Mouse (Mus musculus) MN1 (cell line): ENCODE data around the gene Faap100.
"Not testable (repeated sequence)": the region's sequence is repeated elsewhere in the genome, so short reads cannot be mapped to it uniquely, and the experiment has no call there.

ENCODE experiments used
- DNase-seq: peaks from one replicate; pipeline ENCODE4 v3.0.0-alpha.2; 2016; ENCODE audit warnings: low spot score

Gene Faap100

DNA sequence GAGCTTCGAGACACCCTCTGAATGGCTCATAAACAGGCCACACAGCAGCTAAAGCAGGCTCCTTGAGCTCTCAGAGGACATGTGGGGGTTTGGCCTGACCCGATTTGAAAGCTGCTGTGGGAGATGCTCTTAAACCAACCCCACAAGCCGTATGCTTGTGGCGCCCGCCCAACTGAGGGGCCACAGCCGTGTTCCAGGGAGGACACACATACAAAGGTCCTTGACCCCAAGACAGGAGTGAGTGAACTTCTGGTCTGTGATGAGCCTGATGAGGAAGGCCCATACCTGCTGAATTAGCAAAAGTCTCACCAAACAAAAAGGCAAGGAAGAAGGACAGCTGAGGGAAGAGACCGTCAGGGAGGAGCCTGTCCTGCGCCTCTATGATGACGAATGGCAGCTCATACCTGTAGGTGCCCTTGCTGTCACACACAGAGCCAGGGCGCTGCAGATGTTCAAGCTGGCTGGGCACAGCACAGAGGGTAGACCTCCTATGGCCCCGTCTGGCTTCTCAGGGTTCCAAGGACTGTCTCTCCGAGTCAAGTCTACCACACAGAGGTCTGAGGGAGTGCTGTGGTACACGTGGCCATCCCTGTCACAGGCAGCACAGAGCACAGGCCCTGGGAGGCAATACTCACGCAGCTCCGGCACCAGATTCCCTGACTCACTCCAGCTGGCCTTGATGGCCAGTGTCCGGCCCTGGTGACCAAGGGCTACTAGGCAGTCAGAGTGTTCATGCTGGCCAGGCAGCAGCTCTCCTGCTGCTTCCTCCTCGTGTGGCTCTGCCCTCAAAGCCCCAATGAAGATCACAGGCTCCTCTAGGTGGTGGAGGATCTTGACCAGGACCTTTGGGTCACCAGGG is 2.0 kb downstream of the Faap100 start:
- peak; percentile 53 for DNase-seq

DNA sequence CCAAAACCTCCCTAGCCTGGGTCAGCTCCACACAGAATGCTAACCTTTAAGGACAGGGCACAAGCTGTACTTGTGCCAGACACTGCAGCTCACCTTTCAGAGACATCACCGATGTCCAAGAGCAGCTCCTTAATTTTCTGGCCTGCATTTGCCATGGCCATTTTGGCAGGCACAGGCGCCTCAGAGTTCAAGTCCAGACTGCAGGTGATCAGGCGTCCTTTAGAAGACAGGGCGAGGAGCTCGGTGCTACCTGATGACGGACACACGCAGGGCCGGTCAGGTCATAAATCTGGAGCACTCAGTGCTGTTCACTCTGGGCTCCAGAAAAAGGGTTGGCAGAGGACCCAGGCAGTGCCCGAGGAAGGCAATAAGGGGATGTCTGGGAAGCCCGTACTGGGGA is 3.2 kb downstream of the Faap100 start:
- no peak for DNase-seq

DNA sequence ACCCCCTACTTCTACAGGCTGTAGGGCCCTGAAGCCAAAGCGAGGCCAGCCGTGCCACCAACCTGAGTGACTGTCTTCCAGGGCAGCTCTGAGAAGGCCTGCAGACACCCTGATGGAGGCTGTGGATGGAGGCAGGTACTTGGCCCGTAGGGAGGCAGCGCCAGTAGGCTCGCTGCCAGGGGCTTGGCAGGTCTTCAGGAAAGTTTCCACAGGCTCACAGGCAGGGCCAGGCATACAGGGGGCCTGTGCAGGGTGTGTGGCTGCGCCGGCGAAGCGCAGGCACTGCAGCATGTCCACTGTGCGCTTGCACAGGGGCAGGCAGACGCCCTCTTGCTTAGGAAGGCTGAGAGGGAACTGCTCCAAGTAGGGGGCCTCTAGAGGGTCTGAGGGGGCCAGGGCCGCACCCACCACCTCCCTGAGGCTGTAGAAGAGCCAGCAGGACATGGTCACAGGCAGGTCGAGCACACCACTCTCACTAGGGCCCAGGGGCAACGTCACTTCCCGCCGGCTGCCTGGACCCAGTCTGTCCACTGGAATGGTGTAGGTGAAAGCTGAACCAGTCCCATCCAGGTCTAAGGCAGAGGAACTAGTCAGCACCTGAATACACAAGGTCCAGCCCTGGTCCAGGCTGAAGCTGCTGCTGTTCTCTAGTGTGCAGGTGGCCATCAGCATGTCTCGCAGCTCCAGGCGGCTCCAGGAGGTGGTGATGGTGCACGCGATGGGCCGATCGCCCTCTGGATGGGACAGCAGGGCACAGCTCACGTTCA is 4.6 kb downstream of the Faap100 start:
- DNase-seq, result peak; percentile 87

DNA sequence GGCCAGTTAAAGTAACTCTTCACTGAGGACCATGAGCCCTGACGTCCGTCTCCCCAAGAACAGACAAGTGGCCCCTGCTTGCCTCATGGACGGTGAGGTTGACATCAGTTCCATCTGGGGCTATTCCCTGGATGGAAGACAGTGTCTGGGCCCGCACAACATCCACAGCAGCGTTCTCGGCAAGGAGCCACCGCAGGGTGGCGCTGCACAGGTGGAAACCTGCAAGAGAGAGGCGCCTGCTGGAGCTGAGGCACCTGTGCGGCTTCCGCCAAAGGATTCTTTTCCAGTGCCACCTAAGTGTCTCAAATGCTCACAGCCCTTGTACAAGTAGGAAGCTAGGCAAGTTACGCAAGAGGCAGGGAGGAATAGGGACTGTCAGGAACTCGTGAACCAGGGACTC is 5.5 kb downstream of the Faap100 start:
- no peak for DNase-seq

DNA sequence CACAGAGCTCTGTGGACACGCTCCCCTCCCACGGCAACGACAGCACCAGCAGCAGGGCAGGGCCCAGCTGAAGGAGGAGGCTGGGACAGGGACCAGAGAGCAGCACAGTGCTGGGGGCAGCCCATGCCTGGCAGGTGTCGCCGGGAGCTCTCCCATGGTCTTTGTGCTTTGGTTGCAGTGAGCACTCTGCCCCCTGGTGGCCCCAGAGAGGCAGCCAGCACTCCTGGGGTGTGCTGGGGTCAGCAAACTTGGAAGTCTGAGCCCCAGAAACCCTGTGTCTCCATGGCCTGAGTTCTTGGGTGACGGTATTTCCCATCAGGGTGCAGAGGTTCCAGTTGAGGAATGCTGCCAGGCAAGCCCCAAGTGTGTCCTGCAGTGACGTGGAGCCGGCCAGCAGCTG is 8.9 kb downstream of the Faap100 start:
- DNase-seq, result peak; percentile 71

DNA sequence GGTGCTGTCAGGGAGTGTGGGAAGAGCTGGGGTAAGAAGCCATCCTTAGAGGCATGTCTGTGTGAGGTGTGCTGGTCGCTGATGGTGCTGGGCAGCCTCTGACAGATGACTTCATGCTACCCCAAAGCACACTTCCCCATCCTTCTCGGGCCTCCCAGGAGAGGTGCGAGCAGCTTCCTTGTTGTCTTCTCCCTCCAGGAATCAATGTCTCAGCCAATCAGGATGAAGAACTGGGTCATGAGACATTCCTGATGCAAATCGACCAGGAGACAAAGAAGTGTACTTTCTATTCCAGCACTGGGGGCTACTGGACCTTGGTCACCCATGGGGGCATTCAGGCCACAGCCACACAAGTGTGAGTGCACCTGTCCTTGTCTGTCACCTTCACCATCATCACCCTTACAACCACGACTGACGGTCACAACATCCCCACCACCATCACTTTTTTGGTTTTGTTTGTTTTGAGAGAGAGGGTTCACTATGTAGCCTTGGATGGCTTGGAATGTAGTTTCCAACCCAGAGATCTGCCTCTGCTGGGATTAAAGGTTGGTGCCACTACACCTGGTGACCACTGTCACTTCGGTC is 12.0 kb downstream of the Faap100 start:
- DNase-seq, result no peak

DNA sequence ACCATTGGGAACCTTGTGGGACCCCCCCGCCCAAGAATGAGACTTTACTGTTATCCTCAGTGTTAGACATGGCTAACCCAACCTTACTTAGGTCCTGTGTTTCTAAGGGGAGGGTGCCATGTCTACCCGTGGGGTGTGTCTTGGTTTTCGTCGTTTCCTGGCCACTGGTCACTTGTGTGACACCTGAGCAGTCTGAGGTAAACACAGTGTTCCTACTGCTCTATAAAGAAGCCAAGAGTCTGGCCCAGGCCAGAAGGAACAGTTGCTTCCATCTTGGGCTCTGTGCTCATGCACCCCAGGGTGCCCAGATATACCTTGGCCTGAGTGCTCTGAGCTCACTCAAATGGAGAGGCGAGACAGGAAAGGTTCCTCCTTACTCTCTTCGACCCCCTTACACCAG is 15.7 kb downstream of the Faap100 start:
- DNase-seq, result no peak

DNA sequence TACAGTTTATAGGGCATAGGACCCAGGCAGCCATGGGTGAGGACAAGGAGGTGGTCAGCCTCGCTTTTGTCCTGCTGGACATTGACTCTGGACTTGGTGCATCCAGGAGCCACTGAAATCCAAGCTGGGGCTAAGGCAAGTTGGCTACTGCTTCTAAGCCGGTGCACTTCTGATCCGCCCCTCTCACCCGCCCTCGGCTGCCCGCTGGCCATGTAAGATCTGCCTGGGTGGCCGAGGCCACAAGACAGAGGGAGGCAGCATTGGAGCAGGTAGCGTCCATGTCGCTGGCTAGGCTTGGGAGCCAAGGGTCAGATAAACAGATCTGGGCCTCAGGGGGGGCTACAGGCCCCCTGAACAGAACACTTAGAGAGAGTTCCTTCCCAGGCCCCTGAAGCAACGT is 17.3 kb downstream of the Faap100 start, which contains the start of gene Fscn2:
Fscn2 (plus strand) TSS at position 240 of the 400 bp plus-strand sequence.
- DNase-seq, result no peak

DNA sequence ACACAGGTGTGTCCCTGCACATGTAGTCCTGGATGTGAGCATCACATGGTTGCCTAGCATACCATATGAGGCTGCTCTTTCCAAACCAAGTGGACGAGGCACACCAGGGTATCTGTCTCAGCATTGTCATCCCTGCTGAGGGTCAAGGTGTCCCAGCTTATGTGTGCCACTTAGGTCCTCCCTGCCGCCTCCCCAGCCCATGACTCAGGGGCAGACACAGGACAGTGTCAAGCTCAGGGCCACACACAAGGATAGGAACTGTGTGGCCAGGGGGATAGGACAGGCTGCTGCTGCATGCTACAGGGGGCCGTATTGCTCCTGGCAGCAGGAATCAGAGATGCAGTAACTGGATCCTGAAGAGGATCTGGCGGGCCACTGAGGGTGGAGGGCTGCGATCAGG is 17.8 kb downstream of the Faap100 start:
- no peak for DNase-seq

DNA sequence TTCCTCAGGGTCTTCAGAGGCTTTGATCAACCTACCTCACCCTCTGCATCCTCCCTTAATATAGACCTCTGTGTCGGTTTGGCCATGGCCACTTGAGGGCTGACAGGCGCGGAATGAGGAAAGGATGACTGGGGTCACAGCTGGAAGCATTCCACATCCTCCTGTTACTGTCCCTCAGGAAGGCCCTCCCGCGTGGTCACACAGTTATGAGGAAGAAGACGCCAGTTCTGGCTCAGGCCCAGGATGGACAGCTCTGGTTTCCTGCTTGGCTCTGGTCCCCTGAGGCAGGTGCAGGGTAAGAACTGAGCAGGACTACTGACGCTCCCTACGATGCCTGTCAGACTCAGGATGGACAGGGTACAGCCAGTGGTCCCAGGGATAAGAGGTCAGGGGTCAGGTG is 18.5 kb downstream of the Faap100 start:
- peak; percentile 64 for DNase-seq

DNA sequence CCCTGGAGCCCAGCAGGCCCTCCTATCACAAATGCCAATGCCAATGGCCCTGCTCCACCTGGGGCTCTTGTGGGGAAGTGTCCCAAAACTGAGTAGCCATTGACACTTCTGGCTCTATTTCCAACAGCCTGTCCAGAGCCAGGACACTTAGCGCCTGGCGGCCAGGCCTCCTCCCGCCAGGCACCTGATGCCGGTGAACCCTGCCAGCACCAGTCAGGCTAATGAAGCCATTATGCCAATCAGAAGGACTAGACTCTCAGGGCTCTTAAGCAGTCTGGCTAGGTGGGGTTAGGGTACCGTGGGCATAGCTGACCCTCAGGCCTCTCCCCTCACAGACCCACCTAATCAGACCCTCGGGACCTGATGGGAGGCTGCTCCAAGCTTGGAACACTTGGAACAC is 19.2 kb downstream of the Faap100 start:
- DNase-seq, result peak; percentile 63

DNA sequence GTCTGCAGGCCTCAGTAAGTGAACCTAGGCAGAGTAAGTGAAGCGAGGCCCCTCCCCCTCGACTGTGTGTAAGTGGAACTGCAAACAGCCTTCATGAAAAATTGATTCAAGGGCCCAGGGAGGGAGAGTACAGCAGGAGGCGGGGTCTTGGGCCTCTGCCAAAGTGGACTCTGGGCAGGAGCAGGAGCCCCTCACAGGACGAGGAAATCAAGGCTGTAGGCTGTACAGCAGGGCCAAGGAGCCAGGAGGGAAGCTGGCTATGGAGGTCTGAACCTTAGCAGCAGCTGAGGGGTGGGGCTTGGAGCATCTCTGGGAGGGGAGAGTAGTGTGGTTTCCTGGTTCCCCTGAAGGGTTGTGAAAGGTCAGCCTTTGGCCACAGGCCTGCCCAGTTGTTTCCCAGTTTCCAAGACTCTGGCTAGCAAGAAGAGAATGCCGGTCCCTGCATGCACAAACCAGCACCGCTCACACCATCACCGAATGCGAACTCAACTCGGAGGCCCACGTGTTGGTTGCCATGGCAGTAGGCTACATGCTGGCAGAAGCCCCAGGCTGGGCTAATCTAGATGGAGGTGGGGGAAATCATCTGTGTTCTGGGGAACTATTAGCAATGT is 20.7 kb downstream of the Faap100 start:
- DNase-seq, result peak; percentile 87

DNA sequence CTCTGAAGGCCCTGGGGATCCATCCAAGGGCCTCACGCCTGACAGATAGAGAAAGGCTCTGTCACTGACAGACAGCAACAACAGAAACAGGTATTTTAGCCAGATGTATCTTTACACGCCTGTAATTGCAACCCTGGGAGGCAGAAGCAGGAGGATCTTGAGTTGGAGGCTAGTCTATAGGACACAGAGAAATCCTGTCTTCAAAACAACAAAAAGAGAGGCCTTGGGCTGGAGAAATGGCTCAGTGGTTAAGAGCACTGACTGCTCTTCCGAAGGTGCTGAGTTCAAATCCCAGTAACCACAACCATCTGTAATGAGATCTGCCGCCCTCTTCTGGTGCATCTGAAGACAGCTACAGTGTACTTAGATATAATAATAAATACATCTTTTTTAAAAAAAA is 21.7 kb downstream of the Faap100 start:
- DNase-seq, result no peak

DNA sequence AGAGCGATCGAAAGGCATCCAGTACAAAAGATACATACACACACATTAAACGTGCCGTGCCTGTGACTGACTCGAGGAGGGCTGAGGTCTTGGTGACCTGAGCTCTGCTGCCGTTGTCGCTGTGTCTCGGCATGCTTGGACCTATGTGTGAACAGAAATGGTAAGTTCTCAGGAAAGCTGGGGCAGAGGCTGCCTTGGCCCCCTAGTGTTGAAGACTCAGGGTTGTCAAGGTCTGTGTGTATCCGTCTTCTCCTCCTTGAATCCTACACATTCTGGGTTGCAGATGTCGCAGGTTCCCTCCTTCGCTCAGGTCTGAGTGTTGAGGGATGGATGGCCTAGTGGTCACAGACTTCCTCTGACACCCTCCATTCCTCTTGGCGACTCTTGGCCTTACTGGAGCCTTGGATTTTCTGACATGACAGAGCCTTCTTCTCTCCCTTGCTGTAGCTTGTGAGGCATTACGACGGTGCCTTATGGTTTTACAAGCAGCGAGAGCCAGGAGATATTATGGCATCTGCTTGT is 22.2 kb downstream of the Faap100 start:
- no peak for DNase-seq

DNA sequence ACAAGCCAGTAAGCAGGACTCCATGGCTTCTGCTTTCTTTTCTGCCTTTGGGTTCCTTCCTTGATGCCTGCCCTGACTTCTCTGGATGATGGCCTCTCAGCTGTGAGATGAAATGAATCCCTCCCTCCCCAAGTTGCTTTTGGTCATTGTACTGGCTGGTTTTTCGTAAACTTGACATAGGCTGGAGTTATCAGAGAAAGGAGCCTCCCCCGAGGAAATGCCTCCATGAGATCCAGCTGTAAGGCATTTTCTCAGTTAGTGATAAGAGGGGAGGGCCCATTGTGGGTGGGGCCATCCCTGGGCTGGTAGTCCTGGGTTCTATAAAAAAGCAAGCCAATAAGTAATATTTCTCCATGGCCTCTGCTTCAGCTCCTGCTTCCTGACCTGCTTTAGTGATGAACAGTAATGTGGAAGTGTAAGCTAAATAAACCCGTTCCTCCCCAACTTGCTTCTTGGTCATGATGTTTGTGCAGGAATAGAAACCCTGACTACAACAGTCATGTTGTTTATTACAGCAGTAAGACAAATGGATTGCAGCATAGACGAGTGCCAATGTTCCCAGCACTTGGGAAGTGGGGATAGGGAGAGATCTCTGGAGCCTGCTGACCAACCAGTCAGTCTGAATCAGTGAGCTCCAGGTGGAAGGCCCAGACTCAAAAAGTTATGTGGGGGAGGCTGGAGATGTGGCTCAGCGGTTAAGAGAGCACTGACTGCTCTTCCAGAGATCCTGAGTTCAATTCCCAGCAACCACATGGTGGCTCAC is 23.1 kb downstream of the Faap100 start:
- DNase-seq, result no peak

DNA sequence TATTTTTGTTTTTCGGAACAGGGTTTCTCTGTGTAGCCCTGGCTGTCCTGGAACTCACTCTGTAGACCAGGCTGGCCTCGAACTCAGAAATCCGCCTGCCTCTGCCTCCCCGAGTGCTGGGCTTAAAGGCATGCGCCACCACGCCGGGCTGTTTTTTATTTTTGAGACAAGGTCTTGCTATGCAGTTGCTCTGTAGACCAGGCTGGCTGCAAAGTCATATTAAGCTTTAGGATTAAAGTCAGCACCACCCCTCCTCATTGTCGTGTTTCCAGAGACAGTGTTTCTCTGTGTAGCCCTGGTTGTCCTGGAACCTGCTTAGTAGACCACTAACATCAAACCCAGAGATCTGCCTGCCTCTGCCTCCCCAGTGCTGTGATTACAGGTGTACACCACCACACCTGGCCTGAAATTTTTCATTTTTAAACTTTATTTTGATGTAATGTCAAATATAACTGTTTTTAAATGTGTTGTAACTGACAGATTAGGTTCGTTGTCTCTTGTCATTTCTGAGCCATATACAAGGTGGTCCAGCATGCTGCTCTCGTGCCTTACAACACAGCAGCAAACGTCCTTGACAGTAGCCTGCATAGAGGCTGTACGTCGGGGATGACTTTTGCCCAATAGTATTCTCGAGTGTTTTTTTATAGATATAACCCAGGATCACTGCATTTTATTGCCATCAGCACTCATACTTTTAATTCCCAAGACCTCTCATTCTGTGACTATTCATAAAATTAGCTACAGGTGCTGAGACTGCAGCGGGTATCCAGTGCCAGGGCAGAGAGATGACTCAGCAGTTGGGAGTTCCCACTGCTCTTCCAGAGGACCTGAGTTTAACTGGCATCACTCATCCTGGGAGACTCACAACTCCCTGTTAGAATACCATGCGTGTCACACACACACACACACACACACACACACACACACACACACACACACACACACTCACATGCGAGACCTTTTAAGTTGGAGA is 24.0 kb downstream of the Faap100 start:
- DNase-seq, result peak; percentile 60

DNA sequence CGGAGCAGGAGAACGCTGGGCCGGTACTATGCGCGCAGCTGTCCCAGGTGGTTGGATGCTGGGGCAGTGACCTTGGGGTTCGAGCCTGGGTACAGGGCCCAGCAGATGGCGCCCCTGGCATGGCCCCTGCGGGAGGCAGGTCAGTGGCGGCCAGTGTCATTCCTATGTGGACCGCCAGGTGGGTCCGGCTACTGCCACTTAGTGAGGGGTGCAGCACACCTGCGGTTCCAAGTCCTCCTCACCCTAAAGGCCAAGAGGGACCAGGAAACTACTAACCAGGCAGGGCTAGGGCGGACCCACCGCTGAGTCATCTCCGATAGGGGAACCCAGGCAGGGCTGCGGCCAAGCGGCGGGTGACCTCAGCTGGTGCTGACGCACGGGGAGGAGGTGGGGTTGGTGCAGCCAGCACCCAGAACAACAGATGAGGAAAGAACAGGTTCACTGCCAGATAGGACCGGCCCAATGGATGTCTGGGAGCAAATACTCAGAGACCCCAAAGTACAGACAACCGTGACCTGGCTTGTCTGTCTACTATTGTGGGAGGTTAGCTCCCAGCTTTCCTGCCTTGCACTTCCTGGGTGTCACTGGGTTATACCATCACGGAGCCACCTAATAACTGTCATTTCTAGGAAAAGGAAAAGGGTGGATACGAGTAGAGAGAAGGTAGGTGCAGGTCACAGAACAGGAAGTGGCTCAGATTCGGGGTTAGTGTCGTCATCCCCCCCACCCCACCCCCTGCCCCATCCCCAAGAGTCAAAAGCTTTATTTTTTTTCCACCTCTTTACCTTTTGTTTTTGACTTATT is 24.9 kb downstream of the Faap100 start:
- DNase-seq, result peak; percentile 89

DNA sequence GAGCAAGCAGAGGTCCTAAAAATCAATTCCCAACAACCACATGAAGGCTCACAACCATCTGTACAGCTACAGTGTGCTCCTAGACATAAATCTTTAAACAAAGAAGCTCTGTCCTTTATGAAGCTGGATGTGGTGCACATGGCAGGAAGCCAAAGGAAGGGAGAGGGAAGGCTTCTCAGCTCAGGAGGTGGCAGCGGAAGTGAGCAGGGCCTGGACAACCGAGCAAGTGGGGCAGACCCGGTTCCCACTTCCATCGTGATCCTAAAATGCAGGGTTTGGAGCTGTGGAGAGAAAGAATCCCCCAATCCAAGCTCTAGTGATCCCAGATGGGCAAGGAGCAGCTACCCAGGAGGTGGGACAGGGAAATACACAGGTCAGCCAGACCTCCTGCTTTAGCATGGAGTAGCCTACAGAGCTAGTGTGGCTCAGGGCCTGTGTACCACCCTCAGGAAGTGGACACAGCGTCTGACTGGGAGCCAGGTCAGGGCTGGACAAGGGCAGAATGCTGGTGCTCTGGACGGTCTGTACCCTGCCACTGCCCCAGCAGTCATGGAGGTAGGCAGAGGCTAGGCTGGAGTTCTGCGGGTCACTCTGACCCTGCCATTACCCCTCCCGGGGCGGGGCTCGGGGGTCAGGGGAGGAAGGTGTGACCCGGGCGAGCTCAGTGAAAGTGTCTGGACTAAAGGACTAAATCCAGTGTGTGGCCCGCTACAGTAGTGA is 25.8 kb downstream of the Faap100 start:
- DNase-seq, result peak; percentile 87

DNA sequence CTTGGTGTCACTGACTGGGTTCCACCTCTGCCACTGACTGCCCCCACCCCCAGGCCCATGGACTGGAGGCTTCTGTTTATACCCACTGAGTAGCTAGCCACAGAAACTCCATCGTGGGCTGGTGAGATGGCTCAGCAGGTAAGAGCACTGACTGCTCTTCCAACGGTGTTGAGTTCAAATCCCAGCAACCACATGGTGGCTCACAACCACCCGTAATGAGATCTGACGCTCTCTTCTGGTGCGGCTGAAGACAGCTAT is 26.5 kb downstream of the Faap100 start:
- not testable (repeated sequence) for DNase-seq
